Mouse (Mus musculus) heart, postnatal 0 days (tissue): ENCODE results near the gene Urm1. TPM values are rescaled to one million over a fixed set of nuclear protein-coding genes. Genes with fewer than 3 reads are reported as not detected.

ENCODE experiments used
- ATAC-seq: fragments of 200-750 bp; cut with Nextera tagmentation; 2 replicates; pipeline ENCODE4 v1.8.0; 2017; ENCODE audit warnings: low read depth, moderate number of reproducible peaks, moderate library complexity; ENCODE audit not compliant: insufficient read depth
- DNase-seq: peaks from one replicate; pipeline ENCODE4 v3.0.0-alpha.2; 2016; ENCODE audit warnings: low spot score
- H3K27ac ChIP-seq: fragments of 300-500 bp; sonication (generic); 2 replicates; pipeline ENCODE4 v1.5.1; 2014; ENCODE audit warnings: low read depth, mild to moderate bottlenecking
- H3K27me3 ChIP-seq: fragments of 300-500 bp; sonication (generic); 2 replicates; pipeline ENCODE4 v1.6.1; 2014; ENCODE audit warnings: low read length, mixed read lengths; ENCODE audit not compliant: control insufficient read depth, insufficient read depth
- H3K36me3 ChIP-seq: fragments of 300-500 bp; sonication (generic); replicated peaks from 2 replicates; pipeline ENCODE4 v1.6.1; 2014; ENCODE audit warnings: low read length, mixed read lengths; ENCODE audit not compliant: control insufficient read depth, insufficient read depth
- H3K4me1 ChIP-seq: fragments of 300-500 bp; sonication (generic); 2 replicates; pipeline ENCODE4 v1.6.1; 2014; ENCODE audit warnings: antibody characterized with exemption; ENCODE audit not compliant: control insufficient read depth, insufficient read depth
- H3K4me2 ChIP-seq: fragments of 300-500 bp; sonication (generic); 2 replicates; pipeline ENCODE4 v1.6.1; 2014; ENCODE audit warnings: low read depth, mild to moderate bottlenecking, low read length, moderate library complexity
- H3K4me3 ChIP-seq: fragments of 300-500 bp; sonication (generic); 2 replicates; pipeline ENCODE4 v1.5.1; 2014; ENCODE audit warnings: low read depth, low read length
- H3K9ac ChIP-seq: fragments of 300-500 bp; sonication (generic); replicated peaks from 2 replicates; pipeline ENCODE4 v1.6.1; 2014; ENCODE audit warnings: low read depth, low read length, mixed read lengths
- H3K9me3 ChIP-seq: fragments of 300-500 bp; sonication (generic); replicated peaks from 2 replicates; pipeline ENCODE4 v1.6.1; 2016; ENCODE audit warnings: low read length; ENCODE audit not compliant: control insufficient read depth
- CTCF ChIP-seq: IDR thresholded peaks from 2 replicates; pipeline ENCODE4 v1.5.1; 2016; ENCODE audit warnings: antibody characterized with exemption, control low read depth, low read depth
- EP300 ChIP-seq: IDR thresholded peaks from 2 replicates; pipeline ENCODE4 v1.6.1; 2016; ENCODE audit warnings: antibody characterized with exemption, low read depth
- WGBS: fragments of 180-500 bp; shearing (Covaris S2); extraction: QIAGEN DNeasy Blood & Tissue Kit; methylation state at CpG from one replicate; pipeline ENCODE4 v1.1.7; 2014; 5-methylcytosine and 5-hydroxymethylcytosine counted together
- polyA plus RNA-seq: library from polyadenylated mRNA; unstranded; fragments of >200 nt; fragmentation: Nextera tagmentation; extraction: Ambion mirVana; gene quantifications from 2 replicates; pipeline ENCODE4 v1.2.1, GENCODE M21; 2015
- total RNA-seq: library from RNA; depleted of rRNA; stranded (reverse); fragments of >200 nt; gene quantifications from 2 replicates; pipeline ENCODE4 v1.2.3, GENCODE M21; 2014; ENCODE audit warnings: low replicate concordance

The Urm1 gene
- total and polyA plus RNA-seq, 2 experiments from 2014 or later = 14.2 to 30.0 TPM

DNA sequence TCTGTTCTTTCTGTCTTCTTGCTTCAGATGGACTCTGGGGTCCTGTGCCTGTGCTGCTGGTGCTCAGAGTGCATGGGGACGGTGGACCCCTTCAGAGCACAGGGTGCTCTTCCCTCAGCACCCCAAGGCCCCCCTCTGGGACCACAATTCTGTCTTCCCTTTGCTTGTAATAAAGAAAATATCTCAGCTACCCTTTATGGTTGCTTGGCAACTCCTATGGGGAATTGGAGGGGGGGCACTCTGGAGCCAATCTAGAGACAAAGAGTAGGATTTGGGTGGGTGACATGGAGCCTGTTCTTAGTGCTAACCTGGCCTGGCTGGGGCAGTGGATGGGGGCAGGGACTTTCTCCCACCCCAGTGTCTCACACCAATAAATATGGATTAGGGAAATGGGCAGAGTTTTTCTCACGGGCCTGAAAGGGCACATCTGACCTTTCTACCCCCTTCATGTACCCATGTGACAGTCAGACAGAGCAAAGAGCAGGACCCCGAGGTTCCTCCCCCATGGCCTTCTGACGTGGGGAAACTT lies 33.1 kb downstream of the Urm1 start:
- TF ChIP-seq EP300 = no peak
- Histone ChIP-seq H3K27ac (no peak overlapping the region), H3K27me3 (0 out of 2 replicates have a peak, but pooled peaks cover 4% of the 10 kb centered on the region), H3K4me1 (no peaks in the 10 kb centered on the region), H3K9ac (no peak overlapping the region), H3K36me3 (no peaks in the 10 kb centered on the region), H3K4me3 (no peak overlapping the region), H3K9me3 (no peaks in the 10 kb centered on the region), H3K4me2 (no peak overlapping the region)
- WGBS = 46% methylated on average over 4 of the region's 4 CpGs
- no peak for DNase-seq
- ATAC-seq = no peak

DNA sequence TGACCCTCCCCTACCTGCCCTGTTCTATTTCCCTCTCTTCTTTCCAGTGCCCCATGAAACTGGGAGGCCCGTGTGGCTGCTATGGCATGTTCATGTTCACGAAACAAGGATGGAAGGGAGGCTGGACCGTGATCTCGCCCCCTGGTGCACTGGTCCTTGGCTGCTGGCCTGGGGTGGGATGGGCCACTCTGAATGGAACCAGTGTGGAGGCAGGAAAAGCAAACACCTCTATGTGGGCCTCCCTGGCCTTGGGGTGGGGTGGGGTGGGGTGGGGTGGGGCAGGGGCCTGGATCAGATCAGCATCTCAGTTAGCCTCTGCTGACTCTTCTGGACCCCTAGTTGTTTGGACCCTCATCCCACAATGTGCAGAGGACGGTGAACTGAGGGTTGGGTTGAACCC lies 33.9 kb downstream of the Urm1 start:
- Histone ChIP-seq H3K9me3 (no peaks in the 10 kb centered on the region), H3K27ac (no peak overlapping the region), H3K4me1 (no peaks in the 10 kb centered on the region), H3K9ac (no peak overlapping the region), H3K4me3 (no peak overlapping the region), H3K36me3 (no peaks in the 10 kb centered on the region), H3K4me2 (no peak overlapping the region), H3K27me3 (0 out of 2 replicates have a peak, but pooled peaks cover 4% of the 10 kb centered on the region)
- WGBS = 59% methylated on average over 5 of the region's 5 CpGs
- TF ChIP-seq EP300 (no peak), CTCF (no peak)
- ATAC-seq = no peak
- no peak for DNase-seq

DNA sequence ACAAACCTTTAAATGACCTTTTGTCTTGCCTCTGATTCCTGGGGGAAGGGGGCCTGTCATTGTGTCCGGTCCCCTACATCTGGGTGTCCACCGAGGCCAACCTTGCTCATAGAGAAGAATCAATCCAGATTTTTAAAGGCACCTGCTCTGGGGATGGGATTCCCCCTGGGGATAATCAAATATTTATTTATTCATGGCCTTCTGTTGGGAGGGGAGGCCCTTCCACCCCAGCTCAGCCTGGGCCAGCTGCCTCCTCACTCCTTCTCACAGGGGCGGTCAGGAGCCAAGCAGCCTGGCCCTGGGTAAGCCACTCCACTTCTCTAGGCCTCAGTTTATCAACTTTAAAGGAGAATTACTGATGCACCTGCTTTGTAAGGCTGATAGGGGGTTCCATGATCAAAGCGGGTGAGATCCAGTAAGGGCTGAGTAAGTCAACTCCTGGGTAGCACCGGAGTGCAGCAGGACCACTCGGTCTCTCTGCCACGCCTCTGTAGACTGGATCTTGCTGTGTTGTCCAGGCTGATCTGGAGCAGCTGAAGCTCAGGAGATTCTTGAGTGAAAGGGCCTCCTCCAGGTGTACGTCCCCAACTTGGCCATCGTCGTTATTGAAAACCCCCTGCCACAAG lies 35.8 kb downstream of the Urm1 start:
- 75% methylated on average over 10 of the region's 10 CpGs for WGBS
- no peak for ATAC-seq
- Histone ChIP-seq H3K9me3 (no peaks in the 10 kb centered on the region), H3K4me2 (no peak overlapping the region), H3K27ac (no peak overlapping the region), H3K9ac (no peak overlapping the region), H3K4me3 (no peak overlapping the region), H3K27me3 (0 out of 2 replicates have a peak, but pooled peaks cover 3% of the 10 kb centered on the region), H3K36me3 (no peaks in the 10 kb centered on the region), H3K4me1 (no peaks in the 10 kb centered on the region)
- DNase-seq = no peak
- TF ChIP-seq CTCF (no peak), EP300 (no peak)

DNA sequence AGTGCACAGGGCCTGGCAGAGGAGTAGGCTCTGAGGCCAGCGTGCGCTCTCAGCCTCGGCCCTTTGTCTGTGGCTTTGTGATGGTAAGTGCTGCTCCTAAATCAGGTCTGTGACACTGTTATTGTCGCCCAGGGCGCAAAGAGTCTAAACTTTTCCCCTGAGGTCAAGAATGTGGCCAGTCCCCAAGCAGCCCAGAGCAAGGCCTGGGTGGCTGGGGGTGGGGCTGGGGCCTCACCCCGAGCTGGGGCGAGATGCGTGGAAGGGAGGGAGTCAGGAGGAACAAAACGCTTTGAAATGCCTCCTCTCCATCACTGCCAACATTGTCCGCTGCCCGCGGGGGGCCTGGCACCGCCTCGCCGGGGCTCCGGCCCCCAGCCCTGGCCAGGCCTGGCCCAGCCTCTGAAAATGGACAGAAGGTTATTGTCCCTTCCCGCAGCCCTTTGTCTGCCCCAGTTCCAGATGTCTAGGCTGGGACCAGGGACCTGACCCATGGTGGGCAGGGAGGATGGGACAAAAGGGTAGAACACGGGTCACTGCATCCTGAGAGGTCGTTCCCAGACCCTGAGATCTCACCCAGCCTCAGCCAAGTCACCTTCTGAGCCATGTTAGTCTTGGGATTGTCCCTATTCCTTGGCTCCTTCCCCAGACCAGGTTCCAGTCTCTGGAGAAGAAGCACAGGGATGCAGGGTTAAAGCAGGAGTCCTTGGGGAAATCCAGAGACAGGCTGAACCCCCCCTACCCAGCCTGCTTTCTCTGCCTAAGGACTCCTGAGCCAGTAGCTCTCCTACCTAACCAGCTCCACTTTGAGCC lies 36.8 kb downstream of the Urm1 start:
- H3K4me3 ChIP-seq = no peak overlapping the region
- H3K27ac ChIP-seq = no peak overlapping the region
- H3K27me3 ChIP-seq = no peaks in the 10 kb centered on the region
- H3K4me2 ChIP-seq = no peak overlapping the region
- no peak overlapping the region for H3K9ac ChIP-seq
- no peaks in the 10 kb centered on the region for H3K36me3 ChIP-seq
- TF ChIP-seq EP300 = no peak
- no peaks in the 10 kb centered on the region for H3K9me3 ChIP-seq
- 43% methylated on average over 19 of the region's 19 CpGs for WGBS
- ATAC-seq (no peak), DNase-seq (no peak)
- H3K4me1 ChIP-seq = no peaks in the 10 kb centered on the region

DNA sequence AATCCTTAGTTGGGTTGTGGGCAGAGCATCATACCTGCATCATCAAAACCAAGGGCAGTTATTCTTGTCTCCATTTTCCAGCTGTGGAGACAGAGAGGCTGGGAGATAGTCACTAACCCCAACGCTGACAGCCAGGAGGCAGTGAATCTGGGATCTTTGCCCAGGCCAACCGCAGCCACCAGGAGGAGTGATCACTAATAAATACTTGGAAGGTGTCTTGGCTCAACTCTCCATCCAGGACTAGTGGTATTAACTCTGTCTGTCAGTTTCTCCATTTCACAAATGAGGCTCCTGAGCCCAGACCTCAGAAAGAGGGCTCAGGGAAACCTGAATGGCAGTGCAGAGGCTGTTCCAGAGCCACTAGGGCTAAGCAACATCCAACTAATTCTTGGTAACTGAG lies 37.5 kb downstream of the Urm1 start:
- Histone ChIP-seq H3K4me2 (no peak overlapping the region), H3K36me3 (no peaks in the 10 kb centered on the region), H3K9ac (no peak overlapping the region), H3K4me3 (no peak overlapping the region), H3K27me3 (no peaks in the 10 kb centered on the region), H3K27ac (no peak overlapping the region), H3K9me3 (no peaks in the 10 kb centered on the region), H3K4me1 (no peaks in the 10 kb centered on the region)
- 37% methylated on average over 2 of the region's 2 CpGs for WGBS
- DNase-seq (no peak), ATAC-seq (no peak)
- TF ChIP-seq EP300 (no peak), CTCF (no peak)
